Mouse (Mus musculus): Measurements from ENCODE around the gene Olfr995. TPM values are rescaled to one million over a fixed set of nuclear protein-coding genes. Genes with fewer than 3 reads are reported as not detected.

Gene Olfr995
- polyA plus RNA-seq (2016; fragmentation: Nextera tagmentation; extraction: Ambion mirVana): not detected in 2 replicates

GRCm38 (mm10) chr2:85443539-85443938 lies at the start of gene Olfr995:
Gene Olfr995, minus strand, starts transcription at chr2:85443639.
- Histone ChIP-seq H3K4me3 (no peak within 1 kb of the TSS), H3K27me3 (ENCODE audit: low read depth, poor library complexity, severe bottlenecking) (no peaks in the 10 kb centered on the region), H3K9me3 (replicated peaks) (no peaks in the 10 kb centered on the region), H3K36me3 (no peaks in the 10 kb centered on the region), H3K4me1 (no peaks in the 10 kb centered on the region), H3K27ac (no peak within 1 kb of the TSS)
- WGBS: 34% methylated on average over 1 of the region's 1 CpGs
- no peak for DNase-seq (ENCODE audit: low spot score)

- WGBS: 87% methylated on average over 5 of the region's 5 CpGs
- H3K27ac ChIP-seq: no peak overlapping the region
Measured at GRCm38 (mm10) chr2:85490396-85490795, 47.0 kb upstream of the Olfr995 start.

GRCm38 (mm10) chr2:85466801-85467325 lies 23.4 kb upstream of the Olfr995 start:
- no peaks in the 10 kb centered on the region for H3K36me3 ChIP-seq
- no peak overlapping the region for H3K4me3 ChIP-seq
- no peaks in the 10 kb centered on the region for H3K4me1 ChIP-seq
- no peak for DNase-seq (ENCODE audit: low spot score)
- H3K9me3 ChIP-seq (replicated peaks): no peaks in the 10 kb centered on the region
- H3K27me3 ChIP-seq (ENCODE audit: low read depth, poor library complexity, severe bottlenecking): no peaks in the 10 kb centered on the region
- no peak overlapping the region for H3K27ac ChIP-seq
- 88% methylated on average over 3 of the region's 3 CpGs for WGBS

More at GRCm38 (mm10) chr2:85490396-85490795, 47.0 kb upstream of the Olfr995 start:
- H3K36me3 ChIP-seq: no peaks in the 10 kb centered on the region
- H3K4me3 ChIP-seq: no peak overlapping the region
- H3K4me1 ChIP-seq: no peaks in the 10 kb centered on the region
- no peaks in the 10 kb centered on the region for H3K27me3 ChIP-seq (ENCODE audit: low read depth, poor library complexity, severe bottlenecking)
- H3K9me3 ChIP-seq (replicated peaks): no peaks in the 10 kb centered on the region
- no peak for DNase-seq (ENCODE audit: low spot score)

- no peak for DNase-seq (ENCODE audit: low spot score)
- no peaks in the 10 kb centered on the region for H3K4me1 ChIP-seq
- H3K27me3 ChIP-seq (ENCODE audit: low read depth, poor library complexity, severe bottlenecking): no peaks in the 10 kb centered on the region
- H3K4me3 ChIP-seq: no peak overlapping the region
- H3K27ac ChIP-seq: no peak overlapping the region
- H3K36me3 ChIP-seq: no peaks in the 10 kb centered on the region
- H3K9me3 ChIP-seq (replicated peaks): no peaks in the 10 kb centered on the region
Measured at GRCm38 (mm10) chr2:85442546-85442945, 893 bp downstream of the Olfr995 start.

- Histone ChIP-seq H3K4me3 (no peak within 1 kb of the TSS), H3K27ac (no peak within 1 kb of the TSS), H3K4me1 (no peaks in the 10 kb centered on the region), H3K27me3 (ENCODE audit: low read depth, poor library complexity, severe bottlenecking) (no peaks in the 10 kb centered on the region), H3K36me3 (no peaks in the 10 kb centered on the region), H3K9me3 (replicated peaks) (no peaks in the 10 kb centered on the region)
- DNase-seq (ENCODE audit: low spot score): no peak
- WGBS: 94% methylated on average over 3 of the region's 3 CpGs
Measured at GRCm38 (mm10) chr2:85436351-85436750, 7.1 kb downstream of the Olfr995 start, which contains the start of gene Olfr994. Gene Olfr994, minus strand, starts transcription at chr2:85436451.

GRCm38 (mm10) chr2:85425893-85426292 lies 17.5 kb downstream of the Olfr995 start:
- H3K36me3 ChIP-seq: no peaks in the 10 kb centered on the region
- no peak for DNase-seq (ENCODE audit: low spot score)
- H3K4me3 ChIP-seq: no peak overlapping the region
- H3K9me3 ChIP-seq (replicated peaks): no peaks in the 10 kb centered on the region
- 89% methylated on average over 1 of the region's 1 CpGs for WGBS
- H3K27ac ChIP-seq: no peak overlapping the region
- H3K4me1 ChIP-seq: no peaks in the 10 kb centered on the region
- no peaks in the 10 kb centered on the region for H3K27me3 ChIP-seq (ENCODE audit: low read depth, poor library complexity, severe bottlenecking)

GRCm38 (mm10) chr2:85414777-85415176 lies 28.7 kb downstream of the Olfr995 start, which contains the start of gene Olfr993:
Gene Olfr993, minus strand, starts transcription at chr2:85414877.
- H3K4me3 ChIP-seq: no peak within 1 kb of the TSS
- no peaks in the 10 kb centered on the region for H3K9me3 ChIP-seq (replicated peaks)
- H3K36me3 ChIP-seq: no peaks in the 10 kb centered on the region
- H3K27ac ChIP-seq: no peak within 1 kb of the TSS
- no peaks in the 10 kb centered on the region for H3K27me3 ChIP-seq (ENCODE audit: low read depth, poor library complexity, severe bottlenecking)
- no peaks in the 10 kb centered on the region for H3K4me1 ChIP-seq
- no peak for DNase-seq (ENCODE audit: low spot score)

GRCm38 (mm10) chr2:85409369-85409768 lies 34.1 kb downstream of the Olfr995 start, which contains the start of gene Olfr992:
Gene Olfr992, minus strand, starts transcription at chr2:85409469.
- Histone ChIP-seq H3K27me3 (ENCODE audit: low read depth, poor library complexity, severe bottlenecking) (no peaks in the 10 kb centered on the region), H3K27ac (no peak within 1 kb of the TSS), H3K9me3 (replicated peaks) (no peaks in the 10 kb centered on the region), H3K4me3 (no peak within 1 kb of the TSS), H3K4me1 (no peaks in the 10 kb centered on the region), H3K36me3 (no peaks in the 10 kb centered on the region)
- WGBS: 67% methylated on average over 2 of the region's 2 CpGs
- no peak for DNase-seq (ENCODE audit: low spot score)

Other genes starting within 250 kb of the Olfr995 start
- 0.19 and 0.31 TPM in 2 replicates for gene Lrrc55, start 246.4 kb downstream of the Olfr995 start, polyA plus RNA-seq (2016; fragmentation: Nextera tagmentation; extraction: Ambion mirVana)
- not detected in 2 replicates for gene Olfr987, start 104.3 kb downstream of the Olfr995 start, polyA plus RNA-seq (2016; fragmentation: Nextera tagmentation; extraction: Ambion mirVana)
- not detected in 2 replicates for gene Olfr988, start 80.4 kb downstream of the Olfr995 start, polyA plus RNA-seq (2016; fragmentation: Nextera tagmentation; extraction: Ambion mirVana)
- not detected in 2 replicates for gene Olfr992, start 34.2 kb downstream of the Olfr995 start, polyA plus RNA-seq (2016; fragmentation: Nextera tagmentation; extraction: Ambion mirVana)
- not detected in 2 replicates for gene Olfr993, start 28.8 kb downstream of the Olfr995 start, polyA plus RNA-seq (2016; fragmentation: Nextera tagmentation; extraction: Ambion mirVana)
- not detected in 2 replicates for gene Olfr994, start 7.2 kb downstream of the Olfr995 start, polyA plus RNA-seq (2016; fragmentation: Nextera tagmentation; extraction: Ambion mirVana)
- not detected in 2 replicates for gene 4833423E24Rik, start 75.4 kb upstream of the Olfr995 start, polyA plus RNA-seq (2016; fragmentation: Nextera tagmentation; extraction: Ambion mirVana)
- not detected in 2 replicates for gene Olfr996, start 135.6 kb upstream of the Olfr995 start, polyA plus RNA-seq (2016; fragmentation: Nextera tagmentation; extraction: Ambion mirVana)
- gene Olfr998, start 145.3 kb upstream of the Olfr995 start, polyA plus RNA-seq (2016; fragmentation: Nextera tagmentation; extraction: Ambion mirVana): not detected in 2 replicates
- not detected in 2 replicates for gene Olfr1000, start 168.3 kb upstream of the Olfr995 start, polyA plus RNA-seq (2016; fragmentation: Nextera tagmentation; extraction: Ambion mirVana)
- not detected in 2 replicates for gene Olfr1002, start 207.1 kb upstream of the Olfr995 start, polyA plus RNA-seq (2016; fragmentation: Nextera tagmentation; extraction: Ambion mirVana)
- gene Olfr154, start 220.8 kb upstream of the Olfr995 start, polyA plus RNA-seq (2016; fragmentation: Nextera tagmentation; extraction: Ambion mirVana): not detected in 2 replicates
- not detected in 2 replicates for gene Olfr1006, start 235.1 kb upstream of the Olfr995 start, polyA plus RNA-seq (2016; fragmentation: Nextera tagmentation; extraction: Ambion mirVana)
- not detected in 2 replicates for gene Olfr1008, start 245.8 kb upstream of the Olfr995 start, polyA plus RNA-seq (2016; fragmentation: Nextera tagmentation; extraction: Ambion mirVana)

Data from limb, embryonic 10.5 days (tissue).